Mouse (Mus musculus) thymus, adult 2 months (tissue): ENCODE measurements around the gene Prr15l. TPM values are rescaled to one million over a fixed set of nuclear protein-coding genes. Genes with fewer than 3 reads are reported as not detected.

Source experiments
- DNase-seq: peaks from one replicate; pipeline ENCODE4 v3.0.0; 2021
- H3K27ac ChIP-seq: fragments of 200-500 bp; 2 replicates; pipeline ENCODE4 v1.5.1; 2012; ENCODE audit warnings: low read length, control low read depth; ENCODE audit not compliant: control insufficient read depth, insufficient read depth
- H3K27me3 ChIP-seq: fragments of 200-500 bp; 2 replicates; pipeline ENCODE4 v1.6.1; 2012; ENCODE audit warnings: mild to moderate bottlenecking, low read length, moderate library complexity, mixed read lengths; ENCODE audit not compliant: control insufficient read depth, insufficient read depth
- H3K36me3 ChIP-seq: fragments of 200-500 bp; 2 replicates; pipeline ENCODE4 v1.6.1; 2012; ENCODE audit warnings: mild to moderate bottlenecking, low read length, moderate library complexity; ENCODE audit not compliant: control insufficient read depth, insufficient read depth
- H3K4me1 ChIP-seq: fragments of 200-500 bp; replicated peaks from 2 replicates; pipeline ENCODE4 v1.6.1; 2012; ENCODE audit warnings: low read length; ENCODE audit not compliant: control insufficient read depth, insufficient read depth
- H3K4me3 ChIP-seq: fragments of 200-500 bp; 2 replicates; pipeline ENCODE4 v1.5.1; 2012; ENCODE audit warnings: mild to moderate bottlenecking, low read length, control low read depth, moderate library complexity; ENCODE audit not compliant: control insufficient read depth, insufficient read depth
- CTCF ChIP-seq: fragments of 200-500 bp; IDR thresholded peaks from 2 replicates; pipeline ENCODE4 v1.5.1; 2012; ENCODE audit warnings: mild to moderate bottlenecking, control low read depth, low read length, moderate library complexity, borderline replicate concordance; ENCODE audit not compliant: control insufficient read depth, poor library complexity, insufficient read depth; ENCODE audit errors: extremely low read depth
- POLR2A ChIP-seq: fragments of 200-500 bp; IDR thresholded peaks from 2 replicates; pipeline ENCODE4 v1.6.1; 2012; ENCODE audit warnings: mild to moderate bottlenecking, low read length, control low read depth, moderate library complexity; ENCODE audit not compliant: control insufficient read depth, poor library complexity, insufficient read depth; ENCODE audit errors: extremely low read depth
- WGBS: fragments of 180-500 bp; shearing (Covaris S2); methylation state at CpG from one replicate; pipeline ENCODE4 v1.1.7; 2018; 5-methylcytosine and 5-hydroxymethylcytosine counted together
- polyA plus RNA-seq: library from polyadenylated mRNA; depleted of rRNA; stranded (reverse); fragments of >200 nt; gene quantifications from 2 replicates; pipeline ENCODE4 v1.2.3, GENCODE M21; 2012

The Prr15l gene
- polyA plus RNA-seq, 1 experiment: 1.3 TPM

GRCm38 (mm10) chr11:96929096-96929765, 1.3 kb downstream of the Prr15l start:
- Histone ChIP-seq H3K4me1 (peaks cover 9% of the 10 kb centered on the region), H3K36me3 (no peaks in the 10 kb centered on the region), H3K27me3 (no peaks in the 10 kb centered on the region), H3K27ac (no peak overlapping the region), H3K4me3 (no peak overlapping the region)
- TF ChIP-seq CTCF: no peak
- no peak for TF ChIP-seq POLR2A
- WGBS: 85% methylated on average over 13 of the region's 13 CpGs
- DNase-seq: no peak

GRCm38 (mm10) chr11:96929766-96930331, 1.9 kb downstream of the Prr15l start:
- Histone ChIP-seq H3K4me3 (no peak overlapping the region), H3K36me3 (no peaks in the 10 kb centered on the region), H3K4me1 (peaks cover 9% of the 10 kb centered on the region), H3K27me3 (no peaks in the 10 kb centered on the region), H3K27ac (no peak overlapping the region)
- TF ChIP-seq CTCF (no peak), POLR2A (no peak)
- no peak for DNase-seq
- 82% methylated on average over 9 of the region's 9 CpGs for WGBS

GRCm38 (mm10) chr11:96931327-96932062, 3.6 kb downstream of the Prr15l start:
- no peak for DNase-seq
- Histone ChIP-seq H3K4me3 (no peak overlapping the region), H3K4me1 (peaks cover 8% of the 10 kb centered on the region), H3K27me3 (no peaks in the 10 kb centered on the region), H3K36me3 (no peaks in the 10 kb centered on the region), H3K27ac (no peak overlapping the region)
- no peak for TF ChIP-seq CTCF
- TF ChIP-seq POLR2A: no peak
- 92% methylated on average over 8 of the region's 8 CpGs for WGBS

- Histone ChIP-seq H3K27me3 (no peaks in the 10 kb centered on the region), H3K36me3 (no peaks in the 10 kb centered on the region), H3K4me3 (no peak overlapping the region), H3K4me1 (peaks cover 4% of the 10 kb centered on the region), H3K27ac (no peak overlapping the region)
- no peak for DNase-seq
- WGBS: 89% methylated on average over 13 of the region's 13 CpGs
- TF ChIP-seq POLR2A (no peak), CTCF (no peak)
Observed at GRCm38 (mm10) chr11:96933562-96934276, 5.8 kb downstream of the Prr15l start.

GRCm38 (mm10) chr11:96934921-96935356, 7.0 kb downstream of the Prr15l start:
- WGBS: 57% methylated on average over 12 of the region's 12 CpGs
- H3K4me1 ChIP-seq: peaks cover 4% of the 10 kb centered on the region
- H3K27ac ChIP-seq: no peak overlapping the region
- no peaks in the 10 kb centered on the region for H3K36me3 ChIP-seq
- TF ChIP-seq POLR2A: no peak
- no peak for TF ChIP-seq CTCF
- DNase-seq: no peak
- H3K4me3 ChIP-seq: no peak overlapping the region
- no peaks in the 10 kb centered on the region for H3K27me3 ChIP-seq

GRCm38 (mm10) chr11:96935872-96936650, 8.2 kb downstream of the Prr15l start:
- TF ChIP-seq POLR2A (no peak), CTCF (no peak)
- Histone ChIP-seq H3K27me3 (no peaks in the 10 kb centered on the region), H3K27ac (no peak overlapping the region), H3K4me1 (peaks cover 4% of the 10 kb centered on the region), H3K4me3 (no peak overlapping the region), H3K36me3 (no peaks in the 10 kb centered on the region)
- DNase-seq: no peak
- WGBS: 92% methylated on average over 9 of the region's 9 CpGs
